Mouse (Mus musculus): ENCODE results near the gene Hmx1. TPM values are rescaled to one million over a fixed set of nuclear protein-coding genes. Genes with fewer than 3 reads are reported as not detected.

Hmx1 gene
- total and polyA plus RNA-seq, 2 experiments from 2014 or later, result not detected

DNA sequence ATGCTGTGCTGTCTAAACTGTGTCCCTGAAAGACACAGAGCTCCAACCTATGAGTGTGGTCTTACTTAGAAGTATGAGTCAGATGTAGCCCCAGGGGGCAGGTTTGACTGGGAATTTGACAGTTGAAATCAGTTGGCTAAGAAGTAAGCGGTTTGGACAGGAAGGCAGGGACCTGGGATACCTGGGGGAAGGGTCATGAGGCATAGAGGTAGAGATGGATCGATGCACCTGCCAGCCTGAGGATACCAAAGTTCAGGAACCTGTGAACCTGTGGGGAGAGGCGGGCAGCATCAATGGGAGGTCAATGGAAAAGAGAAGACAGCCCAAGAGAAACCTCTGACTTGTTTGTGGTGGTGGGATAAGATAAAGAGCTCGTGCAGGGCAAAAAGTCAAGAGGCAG, 32.7 kb downstream of the Hmx1 start:
- TF ChIP-seq EP300 (IDR thresholded peaks at IDR 0.05; ENCODE audit: low read depth) (no peak), CTCF (IDR thresholded peaks at IDR 0.05; ENCODE audit: low read depth) (no peak)
- 52% methylated on average over 4 of the region's 4 CpGs for WGBS
- no peak overlapping the region for H3K27ac ChIP-seq (ENCODE audit: low read depth)
- no peak overlapping the region for H3K4me2 ChIP-seq (ENCODE audit: low read depth, low read length)
- no peak overlapping the region for H3K9ac ChIP-seq (replicated peaks; ENCODE audit: low read depth, low read length)
- no peak for DNase-seq (ENCODE audit: low spot score)
- no peak for ATAC-seq (ENCODE audit: insufficient read depth, low read depth)
- no peak overlapping the region for H3K4me3 ChIP-seq (ENCODE audit: low read depth, low read length)
- no peaks in the 10 kb centered on the region for H3K36me3 ChIP-seq (replicated peaks; ENCODE audit: control insufficient read depth, insufficient read depth, low read length)
- H3K27me3 ChIP-seq (ENCODE audit: control insufficient read depth, insufficient read depth, low read length), result peaks cover 14% of the 10 kb centered on the region; the same call in 1 of the 2 replicates
- no peaks in the 10 kb centered on the region for H3K4me1 ChIP-seq (ENCODE audit: control insufficient read depth, insufficient read depth)
- H3K9me3 ChIP-seq (replicated peaks; ENCODE audit: control insufficient read depth, low read length), result no peaks in the 10 kb centered on the region

DNA sequence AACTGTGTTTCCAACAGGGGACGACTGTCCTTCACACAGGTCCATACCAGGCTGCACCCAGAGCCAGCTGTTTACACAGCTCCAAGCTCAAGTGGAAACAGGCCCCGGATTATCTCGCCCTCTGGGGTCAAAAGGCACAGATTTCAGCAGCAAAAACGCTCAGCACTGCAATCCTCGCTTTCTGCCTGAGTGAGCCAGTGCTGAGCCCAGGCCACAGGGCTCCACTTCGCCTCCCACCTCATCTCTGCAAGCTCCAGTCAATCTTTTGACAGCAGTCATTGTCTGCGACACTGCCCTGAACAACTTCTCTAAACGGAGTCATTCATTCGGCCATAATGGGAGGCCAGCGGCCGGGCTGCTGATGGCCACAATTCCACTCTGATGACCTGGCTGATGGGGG, 36.3 kb downstream of the Hmx1 start:
- Histone ChIP-seq H3K27ac (ENCODE audit: low read depth) (no peak overlapping the region), H3K4me1 (ENCODE audit: control insufficient read depth, insufficient read depth) (no peaks in the 10 kb centered on the region), H3K4me3 (ENCODE audit: low read depth, low read length) (no peak overlapping the region), H3K36me3 (replicated peaks; ENCODE audit: control insufficient read depth, insufficient read depth, low read length) (no peaks in the 10 kb centered on the region), H3K4me2 (ENCODE audit: low read depth, low read length) (no peak overlapping the region), H3K27me3 (ENCODE audit: control insufficient read depth, insufficient read depth, low read length) (0 out of 2 replicates have a peak, but pooled peaks cover 13% of the 10 kb centered on the region), H3K9me3 (replicated peaks; ENCODE audit: control insufficient read depth, low read length) (no peaks in the 10 kb centered on the region), H3K9ac (replicated peaks; ENCODE audit: low read depth, low read length) (no peak overlapping the region)
- DNase-seq (ENCODE audit: low spot score), result no peak
- WGBS, result 28% methylated on average over 11 of the region's 11 CpGs
- no peak for ATAC-seq (ENCODE audit: insufficient read depth, low read depth)
- TF ChIP-seq EP300 (IDR thresholded peaks at IDR 0.05; ENCODE audit: low read depth) (no peak), CTCF (IDR thresholded peaks at IDR 0.05; ENCODE audit: low read depth) (no peak)

- TF ChIP-seq CTCF (IDR thresholded peaks at IDR 0.05; ENCODE audit: low read depth) (no peak), EP300 (IDR thresholded peaks at IDR 0.05; ENCODE audit: low read depth) (no peak)
- Histone ChIP-seq H3K4me3 (ENCODE audit: low read depth, low read length) (no peak overlapping the region), H3K9me3 (replicated peaks; ENCODE audit: control insufficient read depth, low read length) (no peaks in the 10 kb centered on the region), H3K27ac (ENCODE audit: low read depth) (no peak overlapping the region), H3K9ac (replicated peaks; ENCODE audit: low read depth, low read length) (no peak overlapping the region), H3K27me3 (ENCODE audit: control insufficient read depth, insufficient read depth, low read length) (peaks cover 24% of the 10 kb centered on the region; the same call in 1 of the 2 replicates), H3K36me3 (replicated peaks; ENCODE audit: control insufficient read depth, insufficient read depth, low read length) (no peaks in the 10 kb centered on the region), H3K4me1 (ENCODE audit: control insufficient read depth, insufficient read depth) (no peaks in the 10 kb centered on the region), H3K4me2 (ENCODE audit: low read depth, low read length) (no peak overlapping the region)
- ATAC-seq (ENCODE audit: insufficient read depth, low read depth) (no peak), DNase-seq (ENCODE audit: low spot score) (no peak)
- WGBS, result 54% methylated on average over 6 of the region's 6 CpGs
Measured at GRCm38 (mm10) chr5:35427901-35428300, 39.0 kb downstream of the Hmx1 start.

- ATAC-seq (ENCODE audit: insufficient read depth, low read depth), result no peak
- no peak for DNase-seq (ENCODE audit: low spot score)
- Histone ChIP-seq H3K4me1 (ENCODE audit: control insufficient read depth, insufficient read depth) (no peaks in the 10 kb centered on the region), H3K9ac (replicated peaks; ENCODE audit: low read depth, low read length) (no peak overlapping the region), H3K36me3 (replicated peaks; ENCODE audit: control insufficient read depth, insufficient read depth, low read length) (no peaks in the 10 kb centered on the region), H3K9me3 (replicated peaks; ENCODE audit: control insufficient read depth, low read length) (no peaks in the 10 kb centered on the region), H3K4me2 (ENCODE audit: low read depth, low read length) (no peak overlapping the region), H3K27ac (ENCODE audit: low read depth) (no peak overlapping the region), H3K4me3 (ENCODE audit: low read depth, low read length) (no peak overlapping the region), H3K27me3 (ENCODE audit: control insufficient read depth, insufficient read depth, low read length) (peaks cover 24% of the 10 kb centered on the region; the same call in 1 of the 2 replicates)
- TF ChIP-seq CTCF (IDR thresholded peaks at IDR 0.05; ENCODE audit: low read depth) (no peak), EP300 (IDR thresholded peaks at IDR 0.05; ENCODE audit: low read depth) (no peak)
- WGBS, result 81% methylated on average over 6 of the region's 6 CpGs
Measured at GRCm38 (mm10) chr5:35428421-35428820, 39.5 kb downstream of the Hmx1 start.

DNA sequence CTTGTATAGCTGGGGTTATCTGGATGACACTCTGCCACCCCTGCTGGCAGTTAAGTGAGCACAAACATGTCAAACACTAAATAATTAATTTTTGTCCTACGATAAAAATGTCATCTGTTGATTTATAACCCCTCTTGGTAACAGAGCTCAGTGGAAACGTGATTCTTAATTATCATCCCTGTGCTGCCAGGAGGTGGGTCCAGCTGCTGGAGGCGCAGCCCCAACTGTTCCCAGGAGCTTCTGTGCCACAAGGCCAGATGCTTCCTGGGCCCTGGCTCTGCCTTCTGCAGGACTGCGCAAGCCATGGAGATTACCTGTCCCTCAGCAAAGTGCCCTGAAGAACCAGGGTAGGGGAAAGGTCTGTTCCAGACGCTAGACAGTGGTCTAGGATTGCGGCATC, 43.2 kb downstream of the Hmx1 start:
- TF ChIP-seq EP300 (IDR thresholded peaks at IDR 0.05; ENCODE audit: low read depth) (no peak), CTCF (IDR thresholded peaks at IDR 0.05; ENCODE audit: low read depth) (no peak)
- DNase-seq (ENCODE audit: low spot score), result no peak
- 66% methylated on average over 6 of the region's 6 CpGs for WGBS
- H3K9me3 ChIP-seq (replicated peaks; ENCODE audit: control insufficient read depth, low read length), result no peaks in the 10 kb centered on the region; the same call in 1 of the 2 replicates
- no peak overlapping the region for H3K4me3 ChIP-seq (ENCODE audit: low read depth, low read length)
- no peaks in the 10 kb centered on the region for H3K4me1 ChIP-seq (ENCODE audit: control insufficient read depth, insufficient read depth)
- H3K36me3 ChIP-seq (replicated peaks; ENCODE audit: control insufficient read depth, insufficient read depth, low read length), result no peaks in the 10 kb centered on the region
- H3K4me2 ChIP-seq (ENCODE audit: low read depth, low read length), result no peak overlapping the region
- H3K9ac ChIP-seq (replicated peaks; ENCODE audit: low read depth, low read length), result no peak overlapping the region
- no peak overlapping the region for H3K27ac ChIP-seq (ENCODE audit: low read depth)
- peaks cover 20% of the 10 kb centered on the region; the same call in 1 of the 2 replicates for H3K27me3 ChIP-seq (ENCODE audit: control insufficient read depth, insufficient read depth, low read length)
- ATAC-seq (ENCODE audit: insufficient read depth, low read depth), result no peak

DNA sequence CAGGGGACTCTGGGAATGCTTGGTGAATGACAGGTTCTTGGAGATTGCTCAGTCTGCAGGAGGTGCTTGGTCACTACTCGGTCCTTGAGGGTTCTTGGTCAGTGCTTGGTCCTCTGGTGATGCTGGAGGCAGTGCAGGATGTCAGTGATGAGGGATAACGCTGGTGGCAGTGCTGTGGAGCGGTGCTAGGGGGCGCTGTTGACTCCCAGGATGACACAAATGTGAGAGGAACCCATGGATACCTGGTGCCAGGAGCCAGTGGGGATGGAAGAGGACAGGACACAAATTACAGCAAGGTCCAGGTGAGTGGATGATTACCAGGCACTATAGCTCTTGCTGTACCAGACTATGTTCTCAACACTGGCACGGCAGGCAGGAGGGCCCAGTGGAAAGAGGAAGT, 45.1 kb downstream of the Hmx1 start:
- WGBS, result 33% methylated on average over 5 of the region's 5 CpGs
- no peak for TF ChIP-seq CTCF (IDR thresholded peaks at IDR 0.05; ENCODE audit: low read depth)
- TF ChIP-seq EP300 (IDR thresholded peaks at IDR 0.05; ENCODE audit: low read depth), result no peak
- peaks cover 20% of the 10 kb centered on the region; the same call in 1 of the 2 replicates for H3K27me3 ChIP-seq (ENCODE audit: control insufficient read depth, insufficient read depth, low read length)

More for the DNA sequence above, 45.1 kb downstream of the Hmx1 start:
- no peak overlapping the region for H3K9ac ChIP-seq (replicated peaks; ENCODE audit: low read depth, low read length)
- no peaks in the 10 kb centered on the region for H3K36me3 ChIP-seq (replicated peaks; ENCODE audit: control insufficient read depth, insufficient read depth, low read length)
- no peak overlapping the region for H3K27ac ChIP-seq (ENCODE audit: low read depth)
- peaks cover 7% of the 10 kb centered on the region; the same call in 1 of the 2 replicates for H3K9me3 ChIP-seq (replicated peaks; ENCODE audit: control insufficient read depth, low read length)
- ATAC-seq (ENCODE audit: insufficient read depth, low read depth) (no peak), DNase-seq (ENCODE audit: low spot score) (no peak)
- no peak overlapping the region for H3K4me3 ChIP-seq (ENCODE audit: low read depth, low read length)
- no peaks in the 10 kb centered on the region for H3K4me1 ChIP-seq (ENCODE audit: control insufficient read depth, insufficient read depth)
- H3K4me2 ChIP-seq (ENCODE audit: low read depth, low read length), result no peak overlapping the region

All from heart, postnatal 0 days (tissue).